Mouse (Mus musculus): ENCODE data around the gene Atp6v0b.

The Atp6v0b gene

DNA sequence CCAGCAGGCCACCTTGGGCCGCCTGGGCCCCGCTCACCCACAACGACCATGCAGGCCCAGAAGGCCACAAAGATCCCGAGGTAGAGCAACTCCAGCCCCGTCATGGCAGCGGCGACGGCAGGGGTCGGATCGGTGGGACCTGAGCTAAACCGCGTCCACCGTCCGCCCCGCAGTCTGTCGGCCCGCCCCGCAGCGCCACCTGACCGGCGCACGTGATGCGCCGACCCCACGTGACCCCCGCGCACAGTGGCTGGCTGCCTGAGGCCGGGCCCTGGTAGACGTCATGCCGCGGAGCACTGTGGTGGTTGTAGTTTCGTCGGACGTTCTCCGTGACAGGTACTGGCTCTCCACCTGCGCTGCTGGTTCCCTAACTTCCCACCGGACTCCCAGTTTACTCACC is at the start of gene Atp6v0b:
Gene Atp6v0b, minus strand, starts transcription at position 201 of the 400 bp plus-strand sequence.
- DNase-seq (ENCODE audit: low read depth, low spot score), result peak; percentile 84

DNA sequence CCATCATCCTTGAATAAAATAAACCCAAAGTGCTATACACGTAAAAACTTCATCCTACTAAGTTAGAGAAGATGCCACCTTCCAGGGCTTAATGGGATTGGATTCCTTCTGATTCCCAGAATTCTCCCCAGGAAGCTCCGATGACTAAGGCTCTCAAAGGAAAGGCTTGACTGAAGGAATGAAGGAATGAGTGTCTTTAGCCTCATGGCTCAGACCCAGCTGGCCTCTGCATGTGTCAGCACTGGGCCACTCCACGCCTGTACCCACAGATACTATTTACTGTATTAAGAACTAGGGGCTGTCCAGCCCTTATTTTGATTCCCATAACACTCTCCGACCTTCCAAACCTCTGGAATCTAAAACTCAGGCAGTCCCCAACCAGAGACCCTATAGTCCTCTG is 46.9 kb upstream of the Atp6v0b start:
- DNase-seq (ENCODE audit: low read depth, low spot score), result no peak

DNA sequence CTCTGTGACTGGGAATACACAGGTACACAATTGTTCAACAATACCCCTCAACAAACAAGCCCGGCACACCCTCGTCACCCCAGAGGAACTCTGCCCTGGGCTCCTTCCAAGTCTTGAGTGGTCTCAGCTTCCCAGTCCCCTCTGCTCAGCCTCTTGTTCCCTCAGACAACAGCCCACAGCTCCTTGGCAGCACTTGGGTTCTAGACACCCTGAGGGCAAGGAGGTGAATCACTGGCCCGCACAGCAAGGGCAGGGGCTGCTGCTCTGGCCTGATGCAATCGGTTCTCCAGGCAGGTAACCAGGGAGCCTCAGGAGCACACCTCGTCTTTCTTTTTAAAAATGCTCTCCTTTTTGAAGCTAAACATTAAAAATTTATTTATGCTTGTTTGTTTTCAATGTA is 46.1 kb upstream of the Atp6v0b start:
- DNase-seq (ENCODE audit: low read depth, low spot score), result no peak

DNA sequence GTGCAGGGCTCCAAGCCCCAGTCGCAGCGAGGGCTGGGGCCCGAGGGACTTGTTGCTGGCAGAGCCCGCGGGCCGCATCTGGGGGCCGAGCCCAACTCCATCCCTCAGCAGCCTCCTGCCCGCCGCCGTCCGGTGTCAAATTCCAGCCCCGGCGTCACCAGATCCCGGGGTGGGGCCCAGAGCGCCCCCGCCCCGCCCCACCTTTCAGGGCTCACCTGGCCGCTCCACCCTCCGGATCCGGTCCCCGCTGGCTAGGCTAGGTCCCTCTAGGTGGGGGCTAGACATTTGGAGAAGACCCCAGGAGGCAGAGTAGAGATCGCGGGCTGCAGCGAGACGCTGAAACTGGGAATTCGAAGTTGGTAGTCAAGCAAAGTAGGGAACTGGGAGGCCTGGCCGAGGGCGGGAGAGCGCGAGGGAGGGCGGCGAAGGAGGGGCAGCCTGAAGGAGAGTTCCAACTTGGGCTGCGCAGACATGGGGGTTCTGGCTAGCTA is 42.3 kb upstream of the Atp6v0b start, which contains the start of gene Artn:
Gene Artn, minus strand, starts transcription at position 373 of the 491 bp plus-strand sequence.
- DNase-seq (ENCODE audit: low read depth, low spot score), result no peak

DNA sequence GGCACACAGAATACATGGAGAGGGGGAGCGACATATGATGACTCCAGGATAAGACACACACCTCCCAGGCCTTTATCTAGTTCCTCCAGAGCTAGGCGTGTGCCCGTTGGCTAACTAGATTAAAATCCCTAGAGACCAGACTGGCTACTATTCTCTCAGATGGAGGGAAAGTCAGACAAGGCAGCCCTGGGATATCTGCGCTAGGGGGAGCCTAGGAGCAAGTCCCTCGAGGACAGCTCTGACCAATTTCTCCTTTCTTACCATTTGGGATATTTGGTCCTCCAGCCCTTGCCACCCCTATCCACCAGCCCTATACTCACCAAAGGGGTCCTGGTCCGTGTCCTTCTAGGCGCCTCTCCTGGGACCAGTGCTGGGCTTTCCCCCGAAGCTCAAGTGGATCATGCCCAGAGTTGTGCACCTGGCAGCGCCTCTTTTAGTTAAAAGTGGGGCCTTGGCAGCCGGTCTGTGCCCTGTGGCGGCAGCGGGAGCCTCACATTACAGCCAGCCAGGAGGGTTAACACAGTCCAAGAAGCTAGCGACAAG is 41.6 kb upstream of the Atp6v0b start:
- DNase-seq (ENCODE audit: low read depth, low spot score), result no peak

DNA sequence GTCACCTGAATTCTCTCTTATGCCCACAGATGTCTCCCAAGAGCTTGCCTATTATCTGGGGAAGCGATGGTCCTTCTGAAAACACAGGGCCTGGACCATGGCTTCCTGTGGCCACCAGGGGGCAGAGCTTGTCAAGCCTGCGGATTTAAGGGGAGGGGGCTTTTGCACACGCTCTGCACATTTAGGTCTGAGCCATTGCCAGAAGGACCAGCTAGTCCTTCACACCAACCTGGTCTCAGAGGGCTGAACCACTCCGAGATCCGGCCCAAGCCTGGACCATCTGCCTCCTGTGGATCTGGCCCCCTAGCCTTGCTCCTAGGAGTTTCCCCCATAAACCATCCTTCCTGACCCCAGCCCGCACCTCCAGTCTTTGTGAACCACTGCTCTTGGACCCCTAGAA is 41.1 kb upstream of the Atp6v0b start:
- peak; percentile 59 for DNase-seq (ENCODE audit: low read depth, low spot score)

DNA sequence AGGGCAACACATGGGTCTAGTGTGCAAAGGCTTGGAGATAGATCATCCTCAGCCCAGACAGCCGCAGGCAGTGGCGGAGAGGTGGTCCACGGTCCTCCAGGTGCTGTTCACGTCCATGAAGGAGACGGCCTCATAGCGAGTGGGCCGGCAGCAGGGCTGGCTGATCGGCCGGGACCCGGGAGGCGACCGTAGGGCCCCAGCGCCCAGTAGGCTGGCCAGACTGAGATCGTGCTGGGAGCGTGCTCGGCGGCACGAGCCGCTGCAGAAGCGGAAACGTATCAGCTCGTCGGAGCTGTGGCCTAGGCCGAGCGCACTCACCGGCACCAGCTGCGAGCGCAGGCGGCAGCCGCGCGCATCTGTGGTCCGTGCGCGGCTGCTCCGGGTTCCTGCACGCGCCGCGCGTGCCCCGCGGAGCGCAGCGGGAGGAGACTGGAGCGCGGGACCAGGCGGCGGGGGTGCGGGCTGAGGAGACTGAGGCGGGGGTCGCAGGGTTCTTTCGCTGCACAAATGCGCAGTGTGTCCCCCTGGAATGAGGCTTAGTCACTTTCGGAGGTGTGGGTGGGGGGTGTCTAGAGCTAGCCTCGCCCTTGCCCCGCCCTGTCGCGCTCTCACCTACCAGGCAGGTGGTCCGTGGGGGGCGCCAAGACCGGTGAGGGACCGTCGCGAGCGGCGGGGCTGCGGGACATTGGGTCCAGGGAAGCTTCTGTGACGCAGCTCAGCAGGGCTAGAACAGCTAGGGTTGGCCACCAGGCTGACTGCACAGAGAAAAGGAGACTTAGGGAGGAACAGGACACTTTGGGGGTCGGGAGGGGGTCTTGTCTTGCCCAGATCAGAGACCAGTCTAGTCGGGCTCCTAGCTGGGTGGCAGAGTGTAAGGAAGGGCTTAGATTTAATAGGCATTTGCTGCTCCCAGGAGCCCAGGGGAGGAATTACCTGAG is 39.7 kb upstream of the Atp6v0b start:
- no peak for DNase-seq (ENCODE audit: low read depth, low spot score)

DNA sequence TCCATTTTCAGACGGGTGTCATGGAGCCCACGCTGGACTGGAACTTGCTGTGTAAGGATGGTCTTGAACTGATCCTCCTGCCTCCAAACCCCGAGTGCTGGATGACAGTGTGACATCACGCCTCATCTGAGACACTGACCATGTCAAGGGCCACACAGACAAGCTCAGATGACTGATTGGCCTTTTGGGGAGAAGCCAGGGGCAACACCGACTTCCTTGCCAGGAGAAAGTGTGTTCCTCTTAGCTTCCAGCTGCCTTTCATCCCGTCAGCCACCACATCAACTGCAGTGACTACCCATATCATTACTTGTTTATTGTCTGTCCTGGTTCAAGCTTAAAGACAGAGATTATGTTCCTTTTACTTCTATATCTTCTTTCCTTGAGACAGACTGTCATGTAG is 37.8 kb upstream of the Atp6v0b start:
- DNase-seq (ENCODE audit: low read depth, low spot score), result no peak

DNA sequence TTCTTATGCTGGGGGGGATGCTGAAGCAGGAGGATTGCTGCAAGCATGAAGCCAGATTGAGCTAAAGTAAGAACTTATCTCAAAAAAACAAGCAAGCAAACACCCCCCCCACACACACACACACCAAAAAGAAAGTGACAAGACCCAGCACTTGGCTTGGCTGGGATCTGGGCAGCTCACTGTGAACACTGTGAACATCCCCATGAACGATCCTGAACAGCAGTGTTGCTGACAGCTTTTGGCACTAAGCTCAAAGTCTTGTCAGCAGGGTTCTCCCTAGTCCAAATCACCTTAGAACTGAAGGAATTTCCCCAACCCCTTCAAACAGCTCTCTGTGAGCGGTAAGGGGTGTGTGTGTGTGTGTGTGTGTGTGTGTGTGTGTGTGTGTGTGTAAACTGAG is 36.3 kb upstream of the Atp6v0b start:
- no peak for DNase-seq (ENCODE audit: low read depth, low spot score)

DNA sequence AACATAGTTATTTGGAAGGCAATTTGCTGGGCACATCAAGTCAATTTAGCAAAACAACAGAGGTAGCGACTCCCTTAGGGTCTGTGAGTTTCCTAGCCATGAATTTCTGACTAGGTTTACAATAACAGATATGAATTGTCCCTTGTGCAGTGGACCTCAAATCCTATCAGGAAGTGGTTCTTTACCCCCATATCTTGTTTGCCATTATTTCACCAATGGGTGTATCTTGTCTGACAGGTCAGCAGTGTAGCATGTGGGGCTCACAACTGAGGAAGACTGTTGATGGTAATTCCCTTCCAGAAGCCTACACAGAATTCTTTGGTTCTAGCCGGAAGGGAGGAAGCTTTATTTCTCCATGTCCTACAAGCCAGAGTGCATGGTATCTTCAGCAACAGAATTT is 34.2 kb upstream of the Atp6v0b start:
- DNase-seq (ENCODE audit: low read depth, low spot score), result no peak

DNA sequence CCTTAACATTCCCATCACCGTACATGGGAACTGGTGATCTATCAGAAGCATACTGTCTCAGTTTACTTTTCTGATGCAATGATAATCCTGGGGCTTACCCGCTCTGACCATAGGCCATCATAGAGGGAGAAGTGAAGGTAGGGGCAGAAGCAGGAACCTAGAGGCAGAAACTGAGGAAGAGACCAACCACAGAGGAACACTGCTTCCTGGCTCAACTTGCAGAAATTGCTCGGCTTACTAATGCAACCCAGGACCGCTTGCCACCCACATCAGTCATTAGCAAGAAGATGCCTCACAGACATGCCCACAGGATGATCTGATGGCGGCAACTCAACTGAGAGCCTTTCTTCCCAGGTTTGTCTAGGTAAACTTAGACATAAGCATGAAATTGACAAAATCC is 31.6 kb upstream of the Atp6v0b start:
- no peak for DNase-seq (ENCODE audit: low read depth, low spot score)

DNA sequence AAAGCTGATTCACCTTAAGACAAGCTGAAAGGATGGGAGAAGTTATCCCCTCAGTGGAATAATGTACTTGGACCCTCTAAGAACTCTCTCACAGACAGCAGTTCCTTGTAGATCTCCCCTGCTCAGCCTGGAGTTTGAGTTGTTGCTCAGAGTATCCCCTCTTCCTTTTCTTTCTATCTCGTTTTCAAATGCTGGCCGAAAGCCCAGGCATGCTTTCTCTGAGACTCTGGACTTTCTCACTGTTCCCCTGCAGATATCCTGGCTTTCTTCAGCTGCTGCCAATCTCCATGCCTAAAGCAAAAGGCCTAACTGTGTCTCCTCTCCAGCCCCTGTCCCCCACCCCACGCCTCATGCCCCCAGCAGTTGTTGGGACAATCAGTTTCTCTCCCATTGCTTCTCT is 31.1 kb upstream of the Atp6v0b start:
- no peak for DNase-seq (ENCODE audit: low read depth, low spot score)

DNA sequence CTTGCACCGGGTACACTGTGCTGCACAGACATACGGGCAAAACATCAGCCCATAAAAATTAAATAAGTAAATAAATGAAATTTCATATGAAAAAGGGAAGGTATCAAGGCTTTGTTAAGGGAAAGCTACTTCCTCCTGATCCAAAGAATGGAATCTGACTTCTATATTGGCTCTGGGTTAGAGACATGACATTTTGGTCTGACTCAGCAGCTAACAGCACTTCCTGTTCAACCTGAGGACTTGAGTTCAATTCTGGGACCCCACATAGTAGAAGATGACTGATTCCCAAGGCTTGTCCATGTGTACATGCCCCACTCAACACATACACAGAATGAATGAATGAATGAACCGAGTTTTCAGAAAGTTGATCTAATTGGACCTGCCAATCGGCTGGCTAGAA is 30.7 kb upstream of the Atp6v0b start:
- no peak for DNase-seq (ENCODE audit: low read depth, low spot score)

DNA sequence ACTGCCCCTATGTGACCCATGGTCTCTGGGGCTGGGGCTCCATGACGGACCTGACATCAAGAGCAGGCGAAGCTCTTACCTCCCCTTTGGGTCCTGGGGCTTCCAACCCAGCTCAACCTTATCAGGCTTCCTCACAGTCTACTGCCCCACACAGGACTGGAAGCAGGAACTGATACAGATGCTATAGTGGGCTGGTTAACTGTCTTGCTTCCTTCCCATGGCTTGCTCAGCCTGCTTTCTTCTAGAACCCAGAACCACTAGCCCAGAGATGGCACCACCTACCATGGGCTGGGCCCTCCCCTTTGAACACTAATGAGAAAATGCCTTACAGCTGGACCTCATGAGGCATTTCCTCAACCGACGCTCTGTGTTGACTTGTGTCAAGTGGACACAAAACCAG is 30.3 kb upstream of the Atp6v0b start:
- no peak for DNase-seq (ENCODE audit: low read depth, low spot score)

DNA sequence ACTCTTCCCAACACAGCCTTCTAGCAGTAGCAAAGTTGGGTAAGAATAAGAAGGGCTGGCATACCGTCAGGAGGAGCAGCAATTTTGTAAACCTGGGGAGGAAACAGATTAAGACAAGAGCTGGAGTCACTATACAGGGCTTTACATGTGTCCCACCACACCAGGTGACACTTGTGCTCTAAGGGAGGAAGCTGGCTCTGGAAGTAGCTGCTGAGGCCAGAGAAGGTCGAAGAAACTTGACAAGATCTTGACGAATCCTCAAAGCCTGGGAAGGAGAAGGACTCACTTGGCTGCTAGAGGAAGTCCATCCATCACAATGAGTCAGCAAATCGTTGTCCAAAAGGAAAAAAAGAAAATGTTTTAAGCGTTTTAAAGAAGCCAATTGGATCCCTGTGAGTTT is 29.3 kb upstream of the Atp6v0b start:
- no peak for DNase-seq (ENCODE audit: low read depth, low spot score)

DNA sequence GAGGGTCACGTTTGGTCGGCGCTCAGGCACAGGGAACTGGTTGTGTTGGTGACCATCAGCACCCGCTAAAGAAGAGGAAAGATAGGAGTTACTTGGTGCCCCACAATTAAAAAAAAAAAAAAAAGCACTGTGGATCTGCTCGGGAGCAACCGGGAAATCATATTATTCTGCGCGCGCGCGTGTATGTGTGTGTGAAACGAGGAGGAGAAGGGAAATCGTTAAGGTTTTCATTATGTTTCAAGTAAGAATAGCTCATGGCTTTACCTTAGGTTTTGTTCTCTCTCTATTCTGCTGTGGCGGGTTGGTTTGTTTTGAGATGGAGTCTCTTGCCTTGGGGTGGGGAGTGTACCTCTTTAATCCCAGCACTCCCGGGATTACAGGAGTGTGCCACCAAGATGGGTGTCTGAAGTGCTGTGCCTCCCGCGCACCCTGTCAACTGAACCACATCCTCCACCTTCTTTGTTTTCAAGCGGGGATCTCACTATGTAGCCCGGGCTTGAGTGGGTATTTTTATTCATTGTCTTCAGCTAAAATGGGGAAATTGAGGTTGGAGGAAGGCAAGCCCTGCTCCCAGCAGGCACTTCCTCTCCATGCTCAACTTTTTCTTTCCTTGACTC is 28.5 kb upstream of the Atp6v0b start:
- no peak for DNase-seq (ENCODE audit: low read depth, low spot score)

DNA sequence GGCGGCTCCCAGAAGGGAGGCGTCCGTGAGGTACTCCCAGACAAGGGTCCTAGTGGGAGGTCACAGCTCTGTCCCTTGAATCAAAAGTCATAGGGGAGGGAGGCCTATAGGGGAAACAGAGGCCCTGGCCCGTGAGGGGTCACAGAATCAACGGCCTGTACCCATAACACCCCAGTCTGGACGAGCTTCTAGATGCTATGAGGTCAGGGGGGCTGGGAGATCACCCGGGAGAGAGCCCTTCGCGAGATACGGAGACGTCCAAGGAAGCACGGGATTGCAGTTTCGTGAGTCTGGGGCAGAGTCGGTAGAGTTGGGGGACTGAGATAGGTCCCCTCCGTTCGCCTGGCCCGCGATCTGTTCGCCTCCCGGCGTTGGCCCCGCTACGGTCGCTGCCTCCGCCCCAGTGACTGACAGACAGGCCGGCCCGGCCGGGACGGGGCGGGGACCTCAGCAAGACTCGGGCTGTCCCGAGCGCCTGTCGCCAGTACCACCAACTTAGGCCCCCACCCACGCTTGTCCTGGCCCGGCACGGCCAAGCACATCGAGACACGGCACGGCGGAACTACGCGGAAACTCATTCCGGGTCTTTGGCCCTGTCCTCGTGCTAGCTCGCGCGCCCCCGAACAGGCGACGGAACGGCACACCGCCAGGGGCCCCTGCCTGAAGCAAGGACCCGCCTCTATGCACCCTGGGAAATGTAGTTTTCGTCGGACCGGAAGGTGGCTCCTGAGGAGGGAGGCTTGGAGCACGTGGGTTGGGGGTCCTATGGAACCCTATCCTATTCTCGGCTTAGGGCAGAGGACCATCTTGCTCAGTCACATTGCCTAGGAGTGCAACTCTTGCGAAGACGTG is 27.7 kb upstream of the Atp6v0b start, which contains the start of gene Ipo13:
Gene Ipo13, minus strand, starts transcription at position 409 of the 852 bp plus-strand sequence.
- peak; percentile 91 for DNase-seq (ENCODE audit: low read depth, low spot score)

DNA sequence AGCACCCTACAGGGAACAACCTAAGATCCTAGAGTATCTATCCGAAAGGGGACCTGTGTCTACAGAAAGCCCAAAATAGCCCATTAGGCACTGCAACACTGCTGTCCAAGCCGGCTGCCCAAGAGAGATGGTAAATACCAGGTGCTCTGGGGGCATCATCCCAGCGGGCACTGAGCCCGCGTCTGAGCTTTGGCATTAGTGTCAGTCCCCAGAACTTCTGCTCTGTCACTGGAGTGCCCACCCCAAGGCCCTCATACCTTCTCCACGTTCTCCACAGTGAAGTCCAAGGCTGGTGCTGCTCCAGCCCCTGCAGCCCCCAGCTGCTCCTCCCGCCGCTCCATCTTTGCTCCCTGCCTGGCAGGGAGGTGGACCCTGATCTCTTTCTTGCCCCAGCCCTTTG is 26.9 kb upstream of the Atp6v0b start:
- DNase-seq (ENCODE audit: low read depth, low spot score), result no peak

DNA sequence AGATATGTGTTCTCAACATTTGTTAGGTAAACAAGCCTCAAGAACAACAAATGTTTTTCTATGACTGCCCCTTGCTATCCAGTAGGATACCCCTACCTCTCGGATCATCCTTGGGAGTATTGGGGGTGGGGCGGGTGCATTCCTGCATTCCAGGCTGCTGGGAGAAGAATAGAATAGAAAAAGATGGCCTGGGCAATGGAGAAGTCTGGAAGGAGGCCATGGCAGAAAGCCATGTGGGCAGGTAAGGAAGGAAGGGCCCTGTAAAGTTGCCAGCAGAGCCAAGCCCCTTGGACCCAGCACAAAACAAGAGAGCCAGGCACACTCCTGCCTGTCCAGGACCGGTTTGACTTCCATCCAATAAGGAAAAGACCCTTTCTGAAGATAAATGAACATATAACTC is 26.3 kb upstream of the Atp6v0b start:
- DNase-seq (ENCODE audit: low read depth, low spot score), result no peak

DNA sequence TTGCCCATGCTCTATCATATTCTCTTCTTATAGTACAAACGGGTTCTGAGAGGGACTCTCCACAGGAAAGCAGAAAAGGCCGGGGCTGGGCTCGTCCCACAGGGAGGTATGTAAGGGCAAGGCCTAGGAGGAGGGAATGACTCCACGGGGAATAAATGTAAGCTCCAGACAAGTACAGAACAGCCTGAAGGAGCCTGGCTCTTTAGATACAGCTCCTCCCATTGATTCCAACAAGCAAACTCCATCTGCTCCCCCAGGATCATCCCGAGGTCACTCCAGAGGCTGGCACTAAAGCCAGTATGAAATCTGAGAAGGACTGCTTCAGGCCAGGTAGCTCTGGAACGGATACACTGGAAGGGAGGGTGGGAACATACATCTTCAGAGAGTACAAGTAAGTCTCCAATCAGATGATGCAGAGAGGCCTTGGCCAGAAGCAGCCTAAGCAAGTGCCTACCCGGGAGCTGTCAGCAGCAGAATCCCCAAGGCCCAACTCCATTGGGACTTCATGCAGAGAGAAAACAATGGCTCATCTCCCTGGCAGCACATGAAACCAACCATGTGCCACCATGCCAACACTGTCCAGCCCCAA is 25.6 kb upstream of the Atp6v0b start:
- DNase-seq (ENCODE audit: low read depth, low spot score), result no peak

DNA sequence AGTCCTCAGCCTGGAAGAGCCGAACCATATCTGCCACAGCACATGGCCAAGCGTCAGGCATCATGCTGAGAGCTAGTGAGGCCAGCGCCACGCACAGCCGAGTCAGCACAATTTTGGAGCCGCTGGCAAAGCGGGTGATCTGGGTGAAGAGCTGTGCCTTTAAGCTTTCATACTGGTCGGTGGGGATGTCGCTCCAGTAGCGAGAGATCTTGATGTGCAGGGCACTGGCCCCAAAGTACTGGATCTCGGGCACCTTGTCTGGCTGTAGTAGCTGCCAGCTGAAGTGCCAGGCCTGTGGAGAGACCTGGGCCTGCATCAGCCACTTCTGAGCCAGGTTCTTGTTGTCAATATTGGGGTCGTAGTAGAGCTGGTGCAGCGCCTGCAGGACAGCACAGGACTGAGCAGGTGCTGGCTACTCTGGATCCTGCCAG is 25.0 kb upstream of the Atp6v0b start:
- DNase-seq (ENCODE audit: low read depth, low spot score), result no peak

All from embryo, embryonic 11.5 days (tissue).